Mouse (Mus musculus) forebrain, embryonic 13.5 days (tissue): ENCODE data around the gene Fancf. TPM values are rescaled to one million over a fixed set of nuclear protein-coding genes. Genes with fewer than 3 reads are reported as not detected.

Experiments used
- ATAC-seq: fragments of 200-750 bp; cut with Nextera tagmentation; 2 replicates; pipeline ENCODE4 v1.8.0; 2017
- H3K27ac ChIP-seq: fragments of 300-500 bp; sonication (generic); 2 replicates; pipeline ENCODE4 v1.5.1; 2015; ENCODE audit warnings: inconsistent platforms, mild to moderate bottlenecking, moderate library complexity
- H3K27me3 ChIP-seq: fragments of 300-500 bp; sonication (generic); 2 replicates; pipeline ENCODE4 v1.6.1; 2015; ENCODE audit warnings: mild to moderate bottlenecking, inconsistent platforms
- H3K36me3 ChIP-seq: fragments of 300-500 bp; sonication (generic); 2 replicates; pipeline ENCODE4 v1.6.1; 2015; ENCODE audit warnings: mild to moderate bottlenecking, inconsistent platforms; ENCODE audit not compliant: poor library complexity, severe bottlenecking
- H3K4me1 ChIP-seq: fragments of 300-500 bp; sonication (generic); 2 replicates; pipeline ENCODE4 v1.6.1; 2015; ENCODE audit warnings: inconsistent platforms
- H3K4me2 ChIP-seq: fragments of 300-500 bp; sonication (generic); 2 replicates; pipeline ENCODE4 v1.6.1; 2015; ENCODE audit warnings: inconsistent platforms, mild to moderate bottlenecking, moderate library complexity
- H3K4me3 ChIP-seq: fragments of 300-500 bp; sonication (generic); 2 replicates; pipeline ENCODE4 v1.5.1; 2015; ENCODE audit warnings: mild to moderate bottlenecking, inconsistent platforms
- H3K9ac ChIP-seq: fragments of 300-500 bp; sonication (generic); 2 replicates; pipeline ENCODE4 v1.6.1; 2015; ENCODE audit warnings: mild to moderate bottlenecking, inconsistent platforms
- H3K9me3 ChIP-seq: fragments of 300-500 bp; sonication (generic); replicated peaks from 2 replicates; pipeline ENCODE4 v1.6.1; 2016; ENCODE audit warnings: inconsistent platforms
- WGBS: fragments of 180-500 bp; shearing (Covaris S2); methylation state at CpG from one replicate; pipeline ENCODE4 v1.1.7; 2015; 5-methylcytosine and 5-hydroxymethylcytosine counted together
- polyA plus RNA-seq: library from polyadenylated mRNA; unstranded; fragments of >200 nt; fragmentation: Nextera tagmentation; extraction: Ambion mirVana; gene quantifications from 2 replicates; pipeline ENCODE4 v1.2.1, GENCODE M21; 2015

Fancf gene
- polyA plus RNA-seq, 1 experiment from 2014 or later = 5.2 TPM

DNA sequence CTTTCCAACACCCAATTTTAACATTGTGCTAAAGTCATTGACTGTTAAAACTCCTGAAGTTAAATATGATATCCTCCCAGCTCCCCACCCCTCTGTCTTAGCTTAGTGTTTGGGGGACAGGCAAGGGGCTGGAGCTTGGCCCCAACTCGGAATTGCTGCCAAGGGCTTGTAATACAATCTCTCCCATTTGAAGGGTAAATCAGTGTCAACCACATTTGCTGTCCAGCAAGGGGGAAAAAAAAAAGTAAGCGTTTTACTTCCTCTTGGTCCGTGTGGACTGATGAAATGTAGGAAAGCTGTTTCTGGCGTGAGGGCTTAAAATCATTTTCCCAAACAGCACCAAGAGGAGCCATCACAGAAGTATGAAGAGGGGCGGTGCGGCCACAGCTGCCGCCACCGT lies 16.7 kb upstream of the Fancf start:
- Histone ChIP-seq H3K4me3 (peak overlapping the region; percentile 57), H3K27ac (peak overlapping the region; percentile 84), H3K9ac (peak overlapping the region; percentile 84), H3K27me3 (no peaks in the 10 kb centered on the region), H3K4me1 (peaks cover 14% of the 10 kb centered on the region), H3K4me2 (peak overlapping the region; percentile 86), H3K9me3 (no peaks in the 10 kb centered on the region), H3K36me3 (no peaks in the 10 kb centered on the region)
- WGBS = 2% methylated on average over 8 of the region's 8 CpGs
- no peak for ATAC-seq

- no peak overlapping the region for H3K4me2 ChIP-seq
- ATAC-seq = no peak
- H3K36me3 ChIP-seq = peaks cover 6% of the 10 kb centered on the region
- no peaks in the 10 kb centered on the region for H3K9me3 ChIP-seq
- H3K27ac ChIP-seq = no peak overlapping the region
- no peaks in the 10 kb centered on the region for H3K27me3 ChIP-seq
- no peak overlapping the region for H3K4me3 ChIP-seq
- no peak overlapping the region for H3K9ac ChIP-seq
- H3K4me1 ChIP-seq = peaks cover 14% of the 10 kb centered on the region
Measured at GRCm38 (mm10) chr7:51876316-51876715, 14.2 kb upstream of the Fancf start.

DNA sequence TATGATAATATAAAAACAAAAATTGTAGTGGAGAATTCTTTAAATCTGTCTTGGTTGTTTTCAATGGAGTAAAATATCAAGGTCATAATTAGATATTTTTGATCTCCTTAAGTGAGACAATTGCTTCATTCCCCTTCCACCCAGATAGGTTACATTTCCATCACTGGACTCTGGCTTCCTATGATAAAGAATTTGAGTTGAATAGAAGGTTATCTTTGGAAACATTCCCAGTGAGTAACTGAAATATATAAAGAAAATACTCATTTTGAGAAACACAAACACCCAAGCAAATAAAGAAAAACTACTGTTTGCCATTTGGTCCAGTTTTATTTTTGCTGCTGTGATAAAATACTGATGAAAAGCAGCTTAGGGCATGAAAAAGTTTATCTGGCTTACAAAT lies 10.5 kb upstream of the Fancf start:
- Histone ChIP-seq H3K36me3 (peaks cover 7% of the 10 kb centered on the region), H3K4me2 (no peak overlapping the region), H3K27ac (no peak overlapping the region), H3K9me3 (no peaks in the 10 kb centered on the region), H3K4me1 (no peaks in the 10 kb centered on the region), H3K4me3 (no peak overlapping the region), H3K27me3 (no peaks in the 10 kb centered on the region), H3K9ac (no peak overlapping the region)
- ATAC-seq = no peak

- Histone ChIP-seq H3K9ac (no peak overlapping the region), H3K36me3 (peaks cover 7% of the 10 kb centered on the region), H3K27me3 (no peaks in the 10 kb centered on the region), H3K4me2 (no peak overlapping the region), H3K27ac (no peak overlapping the region), H3K9me3 (no peaks in the 10 kb centered on the region), H3K4me3 (no peak overlapping the region), H3K4me1 (no peaks in the 10 kb centered on the region)
- ATAC-seq = no peak
- 54% methylated on average over 1 of the region's 1 CpGs for WGBS
Measured at GRCm38 (mm10) chr7:51872041-51872440, 10.0 kb upstream of the Fancf start.

DNA sequence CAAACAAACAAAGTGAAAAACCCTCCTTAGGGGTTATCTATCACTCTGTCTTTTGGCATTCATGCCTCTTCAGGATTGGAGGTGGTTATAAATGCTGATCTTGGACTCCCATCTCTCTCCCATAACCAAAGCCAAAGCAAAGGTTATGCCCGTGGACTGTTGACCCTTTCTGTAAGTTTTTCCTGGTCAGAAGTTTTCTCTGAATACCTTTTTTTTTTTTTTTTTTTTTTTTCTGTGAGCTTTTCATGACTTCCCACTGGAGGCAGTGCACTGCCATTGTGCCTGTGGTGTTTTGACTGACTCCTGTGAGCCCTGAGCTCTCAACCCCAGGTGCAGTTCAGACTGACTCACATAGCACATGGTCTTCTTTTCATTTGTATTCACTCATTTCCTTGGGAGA lies 5.9 kb upstream of the Fancf start:
- WGBS = 100% methylated on average over 1 of the region's 1 CpGs
- H3K27me3 ChIP-seq = no peaks in the 10 kb centered on the region
- H3K4me1 ChIP-seq = peaks cover 7% of the 10 kb centered on the region
- H3K9ac ChIP-seq = no peak overlapping the region
- no peak overlapping the region for H3K4me2 ChIP-seq
- no peak overlapping the region for H3K27ac ChIP-seq
- no peaks in the 10 kb centered on the region for H3K9me3 ChIP-seq
- H3K4me3 ChIP-seq = no peak overlapping the region
- peaks cover 7% of the 10 kb centered on the region for H3K36me3 ChIP-seq
- ATAC-seq = no peak

- H3K9me3 ChIP-seq = no peaks in the 10 kb centered on the region
- H3K4me2 ChIP-seq = no peak overlapping the region
- no peak overlapping the region for H3K27ac ChIP-seq
- H3K27me3 ChIP-seq = no peaks in the 10 kb centered on the region
- WGBS = 88% methylated on average over 1 of the region's 1 CpGs
- no peaks in the 10 kb centered on the region; the same call in 1 of the 2 replicates for H3K36me3 ChIP-seq
- peak overlapping the region; percentile 39; the same call in 1 of the 2 replicates for H3K9ac ChIP-seq
- no peak overlapping the region for H3K4me3 ChIP-seq
- H3K4me1 ChIP-seq = peaks cover 24% of the 10 kb centered on the region
- no peak for ATAC-seq
Measured at GRCm38 (mm10) chr7:51865336-51865735, 3.3 kb upstream of the Fancf start.

- no peak for ATAC-seq
- Histone ChIP-seq H3K4me2 (peak overlapping the region; percentile 69), H3K36me3 (peaks cover 10% of the 10 kb centered on the region), H3K9me3 (no peaks in the 10 kb centered on the region), H3K27ac (no peak overlapping the region), H3K9ac (peak overlapping the region; percentile 91), H3K4me3 (peak overlapping the region; percentile 72), H3K27me3 (no peaks in the 10 kb centered on the region), H3K4me1 (peaks cover 36% of the 10 kb centered on the region)
- WGBS = 79% methylated on average over 3 of the region's 3 CpGs
Measured at GRCm38 (mm10) chr7:51862842-51863241, 775 bp upstream of the Fancf start.

DNA sequence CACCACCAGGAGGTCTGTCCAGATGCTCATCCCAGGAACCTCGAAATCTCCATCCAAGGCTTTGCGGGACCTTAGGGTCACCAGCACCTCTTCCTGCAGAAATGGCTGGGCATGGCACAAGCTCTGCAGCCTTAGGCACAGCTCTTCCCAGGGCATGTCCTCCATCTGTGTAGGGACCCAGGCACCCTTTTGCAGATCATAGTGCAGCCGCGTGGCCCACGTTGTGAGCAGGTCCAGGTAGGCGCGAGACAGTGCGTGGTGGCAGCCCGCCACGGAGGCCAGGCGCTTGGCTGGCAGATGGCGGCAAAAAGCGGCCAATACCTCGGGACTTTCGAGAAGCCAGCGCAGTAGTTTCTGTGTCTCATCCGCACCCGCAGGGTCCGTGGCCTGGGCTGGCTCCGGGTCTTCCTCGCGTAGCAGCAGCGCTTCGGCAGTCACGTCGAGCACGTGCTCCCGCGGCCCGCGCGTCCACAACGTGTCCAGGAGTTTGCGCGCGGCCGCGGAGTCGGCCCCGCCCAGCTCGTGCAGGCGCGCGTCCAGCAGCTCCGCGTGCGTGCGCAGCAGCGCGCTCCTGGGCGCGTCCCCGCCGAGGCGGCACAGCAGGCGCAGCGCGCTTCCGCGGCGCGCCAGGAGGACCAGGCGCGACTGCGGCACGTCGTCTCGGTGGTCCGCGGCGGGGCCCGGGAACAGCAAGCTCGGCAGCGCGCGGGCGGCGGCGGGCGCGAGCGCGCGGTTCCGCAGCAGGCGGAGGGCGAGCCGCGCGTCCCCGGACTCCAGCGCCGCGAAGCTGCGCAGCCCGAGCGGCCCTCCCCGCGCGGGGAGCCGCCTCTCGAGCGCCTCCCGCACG lies 594 bp downstream of the Fancf start, which contains the start of gene Gas2:
Gene Gas2, plus strand, starts transcription at position 766 of the 847 bp plus-strand sequence.
- Histone ChIP-seq H3K27ac (peak within 1 kb of the TSS; percentile 99), H3K9me3 (no peaks in the 10 kb centered on the region), H3K36me3 (peaks cover 18% of the 10 kb centered on the region), H3K4me2 (peak within 1 kb of the TSS; percentile 69), H3K4me3 (peak within 1 kb of the TSS; percentile 72), H3K4me1 (peaks cover 36% of the 10 kb centered on the region), H3K9ac (peak within 1 kb of the TSS; percentile 91), H3K27me3 (no peaks in the 10 kb centered on the region)
- WGBS = 9% methylated on average over 79 of the region's 105 CpGs
- peak; percentile 91 for ATAC-seq

DNA sequence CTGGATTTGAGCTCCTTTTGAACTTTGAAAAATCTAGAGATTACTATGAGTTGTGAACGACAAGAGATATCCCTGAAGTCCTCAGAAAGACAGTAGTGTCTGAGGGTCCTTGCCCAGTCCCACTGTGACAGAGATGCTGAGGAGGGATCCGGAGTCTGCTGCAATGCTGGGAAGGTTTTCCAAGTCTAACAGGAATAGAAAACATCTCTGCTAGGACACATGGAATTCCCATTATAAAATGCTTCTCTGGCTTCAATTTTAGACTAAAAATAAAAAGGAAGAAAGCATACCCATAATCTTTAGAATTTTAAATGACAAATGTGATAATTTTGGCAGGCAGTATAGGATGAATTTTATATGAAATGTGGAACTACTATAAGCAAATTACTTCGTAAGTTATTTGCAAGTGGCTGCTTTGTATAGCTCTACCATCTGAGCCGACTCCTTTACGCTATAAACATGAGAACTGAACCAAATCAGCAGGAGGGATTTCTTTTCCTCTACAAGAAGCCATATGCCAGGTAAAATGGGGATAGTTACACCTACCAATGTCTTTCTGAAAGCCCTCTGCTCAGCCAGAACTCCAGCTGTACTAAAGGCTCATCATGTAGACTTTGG lies 10.1 kb downstream of the Fancf start:
- no peak for ATAC-seq
- Histone ChIP-seq H3K27ac (no peak overlapping the region), H3K9ac (no peak overlapping the region), H3K27me3 (no peaks in the 10 kb centered on the region), H3K4me1 (no peaks in the 10 kb centered on the region), H3K9me3 (no peaks in the 10 kb centered on the region), H3K4me2 (no peak overlapping the region), H3K36me3 (0 out of 2 replicates have a peak, but pooled peaks cover under 1% of the 10 kb centered on the region), H3K4me3 (no peak overlapping the region)
- 89% methylated on average over 5 of the region's 5 CpGs for WGBS

DNA sequence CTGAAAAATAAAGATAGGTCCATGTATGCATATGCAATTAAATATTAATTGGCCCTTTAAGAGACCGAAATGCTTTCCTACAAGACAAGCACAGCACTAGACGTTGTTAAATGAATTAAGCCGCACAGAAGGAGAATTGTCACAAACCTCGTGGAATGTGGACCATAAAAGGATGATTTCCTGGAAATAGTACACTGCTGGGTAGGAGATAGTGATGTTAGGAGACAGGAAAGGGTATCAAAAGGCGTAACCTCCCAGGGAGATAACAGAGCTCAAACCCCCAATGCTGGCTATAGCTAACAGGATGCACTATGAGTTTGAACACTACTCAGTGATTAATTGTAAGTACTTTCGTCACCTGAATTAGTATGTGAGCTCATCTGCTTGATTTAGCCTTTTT lies 11.2 kb downstream of the Fancf start:
- no peak overlapping the region for H3K9ac ChIP-seq
- 79% methylated on average over 6 of the region's 6 CpGs for WGBS
- H3K4me2 ChIP-seq = no peak overlapping the region
- H3K9me3 ChIP-seq = no peaks in the 10 kb centered on the region
- H3K4me1 ChIP-seq = no peaks in the 10 kb centered on the region
- H3K36me3 ChIP-seq = no peaks in the 10 kb centered on the region
- H3K27me3 ChIP-seq = no peaks in the 10 kb centered on the region
- ATAC-seq = no peak
- H3K27ac ChIP-seq = no peak overlapping the region
- no peak overlapping the region for H3K4me3 ChIP-seq

DNA sequence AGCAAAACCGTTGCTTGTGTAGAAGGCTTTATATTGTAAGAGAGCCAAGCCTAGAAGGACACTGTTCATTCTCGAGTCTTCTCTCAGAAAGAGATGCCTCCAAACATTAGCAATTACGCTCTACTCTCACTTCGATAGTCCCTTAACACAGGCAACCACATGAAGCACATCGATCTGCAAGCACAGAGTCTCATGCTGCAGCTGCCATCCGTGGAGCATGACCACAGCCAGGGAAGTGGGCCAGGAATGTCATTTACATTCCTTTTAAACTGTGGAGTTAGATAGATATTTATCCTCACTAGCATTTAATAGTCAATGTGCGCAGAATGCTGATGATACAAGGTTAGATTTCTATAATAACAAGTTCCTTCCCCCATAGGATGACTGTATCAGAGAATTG lies 21.6 kb downstream of the Fancf start:
- Histone ChIP-seq H3K4me2 (no peak overlapping the region), H3K27ac (no peak overlapping the region), H3K27me3 (no peaks in the 10 kb centered on the region), H3K9ac (no peak overlapping the region), H3K4me3 (no peak overlapping the region), H3K9me3 (peaks cover 4% of the 10 kb centered on the region; the same call in 1 of the 2 replicates), H3K36me3 (no peaks in the 10 kb centered on the region), H3K4me1 (peaks cover 11% of the 10 kb centered on the region; the same call in 1 of the 2 replicates)
- WGBS = 84% methylated on average over 7 of the region's 7 CpGs
- ATAC-seq = no peak

DNA sequence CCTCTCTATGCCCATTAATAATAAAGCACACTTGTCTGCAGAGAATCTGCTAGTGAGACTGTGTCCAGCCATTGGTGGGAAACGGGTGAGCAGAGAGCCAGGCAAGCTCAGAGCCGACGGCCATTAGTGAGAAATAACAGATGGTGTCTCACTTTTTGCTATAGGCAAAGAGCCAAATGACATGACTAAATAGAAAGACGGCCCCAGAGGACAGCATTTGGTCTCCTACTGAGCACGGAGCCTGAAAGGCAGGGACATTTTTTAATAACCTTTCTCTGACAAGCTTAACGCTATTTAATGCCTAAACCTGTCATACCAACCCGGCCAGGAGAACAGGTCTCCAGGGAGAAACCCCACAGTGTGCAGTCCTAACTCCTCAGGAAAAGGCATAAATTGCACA lies 30.1 kb downstream of the Fancf start:
- peak; percentile 89 for ATAC-seq
- Histone ChIP-seq H3K27ac (peak overlapping the region; percentile 60), H3K4me3 (no peak overlapping the region), H3K36me3 (no peaks in the 10 kb centered on the region), H3K4me1 (peaks cover 10% of the 10 kb centered on the region), H3K4me2 (no peak overlapping the region), H3K27me3 (no peaks in the 10 kb centered on the region), H3K9me3 (no peaks in the 10 kb centered on the region), H3K9ac (no peak overlapping the region)
- WGBS = 25% methylated on average over 7 of the region's 7 CpGs
